Mouse (Mus musculus) B cell, adult 2 months (primary cell): ENCODE measurements around the gene Ddx56.
A peak's percentile ranks its signal among the peaks of the same experiment; 100 is the strongest.
"Not testable (repeated sequence)": the region's sequence is repeated elsewhere in the genome, so short reads cannot be mapped to it uniquely, and the experiment has no call there.

Experiments used
- DNase-seq, 2 experiments: peaks; one replicate each; pipeline ENCODE4 v3.0.0; 2022

Ddx56 gene

GRCm38 (mm10) chr11:6261434-6262082 is 6.0 kb downstream of the Ddx56 start:
- peak; percentile 79 to 81 for DNase-seq

GRCm38 (mm10) chr11:6259413-6259812 is 8.2 kb downstream of the Ddx56 start:
- no peak for DNase-seq

GRCm38 (mm10) chr11:6256490-6257072 is 11.0 kb downstream of the Ddx56 start:
- DNase-seq = no peak

- DNase-seq = not testable (repeated sequence)
Observed at GRCm38 (mm10) chr11:6254602-6255001, 13.0 kb downstream of the Ddx56 start.

- no peak for DNase-seq
Observed at GRCm38 (mm10) chr11:6252824-6253223, 14.7 kb downstream of the Ddx56 start.

DNA sequence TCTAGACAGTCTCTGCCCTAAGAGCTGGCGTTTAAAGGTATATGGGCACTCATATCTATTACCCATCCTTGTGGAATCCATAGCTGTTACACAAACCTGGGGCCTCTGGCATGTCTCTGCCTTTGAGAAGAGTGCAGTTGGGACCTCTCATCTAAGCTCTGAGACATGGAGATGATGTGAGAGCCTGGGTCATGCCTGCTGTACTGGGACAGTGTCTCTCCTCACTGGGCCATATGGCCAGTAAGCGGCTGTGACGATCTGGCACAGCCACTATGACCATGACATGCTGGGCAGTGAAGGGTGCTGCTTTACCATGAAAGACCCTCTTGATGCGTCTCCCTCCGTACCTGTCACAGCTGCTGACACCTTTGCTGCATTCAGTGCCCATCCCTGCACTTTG is 15.3 kb downstream of the Ddx56 start:
- no peak for DNase-seq

DNA sequence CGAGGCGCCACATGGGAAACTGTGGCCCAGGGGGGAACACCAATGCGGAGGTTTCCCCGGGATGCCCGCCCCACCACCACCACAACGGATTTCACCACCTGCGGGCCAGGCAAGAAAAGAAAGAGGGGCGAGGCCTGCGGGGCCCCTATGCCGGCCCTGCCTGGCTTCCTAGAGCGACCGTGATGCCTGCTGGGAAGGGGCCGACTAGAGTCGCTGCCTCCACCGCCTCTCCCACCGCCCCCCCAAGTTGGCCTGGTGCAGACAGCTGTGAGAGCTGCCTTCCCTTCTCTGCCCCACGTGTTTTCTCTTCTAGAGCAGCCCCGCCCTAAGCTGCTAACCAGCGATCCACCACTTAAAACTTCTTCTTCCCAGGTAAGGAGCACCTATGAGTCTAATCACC is 22.9 kb downstream of the Ddx56 start:
- DNase-seq = no peak

DNA sequence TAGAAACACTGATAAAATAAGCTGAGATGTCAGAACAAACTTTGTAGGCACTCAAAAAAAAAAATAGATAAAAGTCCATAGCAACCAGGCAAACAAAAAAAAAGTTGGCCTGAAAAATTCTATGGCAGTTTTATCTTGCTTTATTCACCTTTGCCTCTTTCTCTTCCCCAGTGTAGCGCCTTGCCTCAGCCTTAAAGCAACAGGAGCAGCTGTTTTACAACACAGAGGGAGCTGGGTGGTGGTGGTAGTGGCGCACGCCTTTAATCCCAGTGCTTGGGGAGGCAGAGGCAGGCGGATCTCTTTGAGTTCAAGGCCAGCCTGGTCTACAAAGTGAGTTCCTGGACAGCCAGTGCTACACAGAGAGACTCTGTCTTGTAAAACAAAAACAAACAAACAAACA is 34.5 kb downstream of the Ddx56 start:
- DNase-seq = no peak

DNA sequence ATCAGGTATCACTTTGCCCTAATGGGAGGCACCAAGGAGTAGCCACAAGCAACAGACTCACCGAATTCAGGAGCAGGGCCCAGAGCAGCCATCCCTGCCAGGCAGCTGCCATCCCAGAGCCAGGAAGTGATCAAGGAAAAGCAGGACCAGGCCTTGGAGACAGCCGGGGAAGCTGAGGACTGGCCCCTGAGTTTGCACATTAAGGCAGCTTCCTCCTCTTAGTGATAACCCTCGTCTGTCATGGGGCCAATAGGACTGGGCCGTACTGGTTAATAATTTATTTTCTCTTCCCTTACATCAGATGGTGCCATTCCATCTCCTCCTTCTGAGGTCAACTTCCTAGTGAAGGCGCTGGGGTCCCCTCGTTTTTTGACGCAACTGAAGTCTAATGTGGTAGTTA is 37.6 kb downstream of the Ddx56 start, which contains the start of gene Npc1l1:
Npc1l1 (minus strand) TSS at position 132 of the 400 bp plus-strand sequence.
- no peak for DNase-seq

- DNase-seq = no peak
Observed at GRCm38 (mm10) chr11:6224541-6225229, 42.9 kb downstream of the Ddx56 start.

GRCm38 (mm10) chr11:6222187-6222586 is 45.4 kb downstream of the Ddx56 start:
- no peak for DNase-seq

DNA sequence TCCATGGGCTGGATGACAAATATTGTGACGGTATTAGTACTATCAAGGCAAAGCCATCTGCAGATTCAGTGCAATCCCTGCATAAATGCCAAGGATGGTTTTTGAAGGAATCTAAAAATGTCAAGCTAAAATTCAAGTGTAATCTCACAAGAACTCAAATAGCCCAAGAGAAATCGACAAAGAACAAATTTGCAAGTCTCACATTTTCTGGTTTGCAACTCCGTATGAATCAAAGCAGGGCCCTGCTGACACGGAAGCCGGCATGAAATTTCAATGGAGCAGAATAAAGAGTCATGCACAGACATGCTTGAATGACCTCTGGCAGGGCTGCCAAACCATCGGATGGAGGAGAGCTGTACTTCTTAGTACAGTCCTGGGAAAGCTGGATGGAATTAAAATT is 47.6 kb downstream of the Ddx56 start:
- no peak for DNase-seq

DNA sequence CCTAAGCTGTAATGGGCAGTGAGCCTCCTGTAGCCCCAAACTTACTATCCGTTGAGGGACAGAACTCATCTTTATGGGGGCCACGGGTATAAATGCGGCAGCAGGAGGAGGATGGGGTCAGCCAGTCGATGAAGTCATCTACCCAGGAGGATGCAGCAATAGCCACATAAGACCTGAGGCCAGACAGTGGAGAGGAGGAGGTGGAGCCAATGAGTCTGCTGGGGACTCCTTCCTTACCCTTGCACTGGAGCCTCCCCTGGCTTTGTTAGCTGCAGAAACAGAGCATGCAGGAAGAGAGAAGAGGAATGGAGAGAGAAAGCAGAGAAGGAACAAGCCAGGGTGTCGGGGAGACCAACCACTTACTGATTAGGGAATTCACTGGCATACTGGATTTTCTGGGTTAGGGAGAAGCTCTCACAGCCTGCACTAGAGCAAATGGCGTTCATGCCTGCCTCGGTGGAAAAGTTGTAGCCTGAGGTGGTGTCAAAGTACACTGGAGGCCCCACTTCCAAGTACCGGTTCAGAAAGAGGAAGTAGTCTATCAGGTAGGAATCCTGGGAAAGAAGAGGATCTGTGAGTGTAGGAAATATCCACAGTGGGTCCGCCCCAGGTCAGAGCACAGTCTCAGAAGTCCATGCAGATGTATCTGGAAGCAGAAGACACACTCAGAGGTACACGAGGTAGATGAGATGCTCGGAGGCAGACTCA is 49.2 kb downstream of the Ddx56 start:
- DNase-seq = no peak

DNA sequence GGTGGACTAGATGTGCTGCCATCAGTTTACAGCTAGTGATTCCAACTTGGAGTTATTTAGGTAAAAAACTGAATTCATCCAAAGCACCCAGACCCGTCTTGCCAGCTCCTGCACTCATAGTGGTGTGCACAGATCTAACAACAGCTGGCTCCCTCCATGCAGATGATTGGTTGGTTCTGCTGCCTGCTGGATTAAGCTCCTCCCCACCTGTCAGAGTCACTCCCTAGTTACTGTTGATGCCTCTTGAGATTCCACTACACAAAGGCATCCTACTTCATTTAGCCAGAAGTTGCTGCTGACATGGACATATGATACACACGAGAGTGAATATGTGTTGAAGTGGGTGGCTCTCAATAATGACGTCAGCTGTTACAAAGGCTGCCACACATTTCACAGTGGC is 50.7 kb downstream of the Ddx56 start:
- no peak for DNase-seq
